Mouse (Mus musculus) heart, embryonic 13.5 days (tissue): ENCODE measurements at regions not wholly inside any gene's neighbourhood (a gene's known extent, or its start where the extent isn't known, plus 50 kb on each side); places are given as distances from the start of the nearest gene placed in this dataset.

Experiments
- ATAC-seq: fragments of 200-750 bp; cut with Nextera tagmentation; 2 replicates; pipeline ENCODE4 v1.8.0; 2017; ENCODE audit warnings: moderate TSS enrichment; ENCODE audit not compliant: insufficient number of reproducible peaks, low FRiP score, low TSS enrichment; ENCODE audit errors: extremely low read depth
- H3K27ac ChIP-seq: fragments of 300-500 bp; sonication (generic); replicated peaks from 2 replicates; pipeline ENCODE4 v1.5.1; 2015; ENCODE audit warnings: moderate library complexity, mild to moderate bottlenecking, inconsistent platforms
- H3K27me3 ChIP-seq: fragments of 300-500 bp; sonication (generic); replicated peaks from 2 replicates; pipeline ENCODE4 v1.6.1; 2015; ENCODE audit warnings: mild to moderate bottlenecking, inconsistent platforms
- H3K36me3 ChIP-seq: fragments of 300-500 bp; sonication (generic); 2 replicates; pipeline ENCODE4 v1.6.1; 2015; ENCODE audit warnings: mild to moderate bottlenecking, inconsistent platforms
- H3K4me1 ChIP-seq: fragments of 300-500 bp; sonication (generic); 2 replicates; pipeline ENCODE4 v1.6.1; 2015; ENCODE audit warnings: inconsistent platforms
- H3K4me2 ChIP-seq: fragments of 300-500 bp; sonication (generic); 2 replicates; pipeline ENCODE4 v1.6.1; 2015; ENCODE audit warnings: inconsistent platforms, mild to moderate bottlenecking, moderate library complexity
- H3K4me3 ChIP-seq: fragments of 300-500 bp; sonication (generic); 2 replicates; pipeline ENCODE4 v1.5.1; 2015; ENCODE audit warnings: moderate library complexity, mild to moderate bottlenecking, inconsistent platforms
- H3K9ac ChIP-seq: fragments of 300-500 bp; sonication (generic); 2 replicates; pipeline ENCODE4 v1.6.1; 2015; ENCODE audit warnings: inconsistent platforms, mild to moderate bottlenecking, moderate library complexity
- H3K9me3 ChIP-seq: fragments of 300-500 bp; sonication (generic); 2 replicates; pipeline ENCODE4 v1.6.1; 2016; ENCODE audit warnings: inconsistent platforms
- WGBS: fragments of 180-500 bp; shearing (Covaris S2); methylation state at CpG from one replicate; pipeline ENCODE4 v1.1.7; 2015; ENCODE audit warnings: mixed read lengths; 5-methylcytosine and 5-hydroxymethylcytosine counted together

DNA sequence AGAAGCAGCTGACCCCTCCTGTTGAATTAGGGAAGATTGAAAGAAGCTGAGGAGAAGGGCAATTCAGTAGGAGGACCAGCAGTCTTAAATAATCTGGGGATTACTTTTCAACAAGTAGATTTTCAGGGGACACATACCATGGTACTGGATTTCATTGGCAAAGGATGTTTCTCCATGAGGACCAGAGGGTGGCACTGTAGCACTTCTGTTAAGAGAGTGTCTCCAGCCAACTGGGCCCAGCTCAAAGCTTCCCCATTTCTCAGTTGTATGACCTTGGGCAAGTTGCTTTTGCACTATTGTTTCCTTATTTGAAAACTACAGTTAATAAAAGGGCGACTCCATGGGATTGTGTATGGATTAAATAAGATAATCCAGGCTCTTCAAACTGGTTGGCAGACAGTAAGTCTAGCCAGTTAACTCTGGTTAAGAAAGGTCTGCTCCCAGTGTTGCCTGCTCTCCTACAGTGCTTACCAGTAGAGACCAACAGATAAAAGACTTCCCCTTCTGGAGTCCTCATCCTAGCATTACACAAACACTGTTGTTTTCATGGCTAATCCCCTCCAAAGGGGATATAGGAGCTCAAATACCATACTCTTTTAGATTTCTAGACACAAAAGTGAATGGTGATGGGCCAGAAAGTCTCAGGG lies 259.9 kb downstream of the Stim2 start:
- 14% methylated on average over 1 of the region's 1 CpGs for WGBS
- Histone ChIP-seq H3K4me2 (no peak overlapping the region), H3K9ac (no peak overlapping the region), H3K4me1 (peaks cover 16% of the 10 kb centered on the region), H3K27ac (no peak overlapping the region), H3K9me3 (0 out of 2 replicates have a peak, but pooled peaks cover 3% of the 10 kb centered on the region), H3K27me3 (no peaks in the 10 kb centered on the region), H3K36me3 (no peaks in the 10 kb centered on the region), H3K4me3 (no peak overlapping the region)
- ATAC-seq, result no peak

- Histone ChIP-seq H3K9me3 (0 out of 2 replicates have a peak, but pooled peaks cover 3% of the 10 kb centered on the region), H3K4me1 (peaks cover 38% of the 10 kb centered on the region), H3K4me2 (peak overlapping the region; percentile 20), H3K9ac (no peak overlapping the region), H3K36me3 (no peaks in the 10 kb centered on the region), H3K27ac (no peak overlapping the region), H3K27me3 (no peaks in the 10 kb centered on the region), H3K4me3 (no peak overlapping the region)
- no peak for ATAC-seq
- 30% methylated on average over 9 of the region's 9 CpGs for WGBS
Observed at GRCm38 (mm10) chr5:54264867-54265434, 266.7 kb downstream of the Stim2 start.

DNA sequence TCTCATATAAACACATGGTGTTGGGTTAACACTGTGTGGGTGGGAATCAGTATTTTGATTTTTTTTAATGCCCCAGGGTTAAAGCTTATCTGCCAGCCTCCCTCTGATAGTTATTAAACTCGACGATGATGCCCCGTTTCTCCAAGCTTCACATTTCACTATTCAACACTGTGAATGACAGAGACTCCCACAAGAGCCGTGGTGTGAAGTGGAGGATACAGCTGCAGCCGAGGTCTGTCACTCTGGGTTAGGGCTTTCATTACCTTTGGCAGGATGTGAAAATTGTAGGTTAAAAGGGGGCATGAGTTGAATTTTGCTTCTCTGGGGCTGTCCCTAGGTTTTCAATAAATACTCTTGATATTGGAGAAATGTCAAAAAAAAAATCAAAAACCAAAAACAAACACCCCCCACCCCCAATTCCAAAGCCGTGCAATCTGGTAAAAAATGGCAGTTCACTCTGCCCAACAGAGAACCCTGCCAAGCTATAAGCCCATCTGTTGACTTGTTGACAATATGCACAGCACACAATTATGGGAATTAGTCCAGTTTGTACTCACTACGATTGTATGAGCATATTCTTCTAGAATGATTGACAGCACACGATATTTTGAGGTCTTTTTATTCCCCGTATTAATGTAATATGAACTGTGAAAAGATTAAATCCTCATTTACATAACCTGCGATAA lies 269.7 kb downstream of the Stim2 start:
- WGBS, result 46% methylated on average over 10 of the region's 10 CpGs
- H3K27me3 ChIP-seq, result no peaks in the 10 kb centered on the region
- H3K4me3 ChIP-seq, result no peak overlapping the region
- no peaks in the 10 kb centered on the region for H3K36me3 ChIP-seq
- H3K9ac ChIP-seq, result no peak overlapping the region
- peaks cover 27% of the 10 kb centered on the region for H3K4me1 ChIP-seq
- H3K9me3 ChIP-seq, result 0 out of 2 replicates have a peak, but pooled peaks cover 8% of the 10 kb centered on the region
- no peak overlapping the region for H3K27ac ChIP-seq
- ATAC-seq, result no peak; the same call in 1 of the 2 replicates
- no peak overlapping the region for H3K4me2 ChIP-seq

- no peak overlapping the region for H3K9ac ChIP-seq
- no peaks in the 10 kb centered on the region for H3K36me3 ChIP-seq
- no peak overlapping the region for H3K4me3 ChIP-seq
- no peak for ATAC-seq
- H3K27me3 ChIP-seq, result no peaks in the 10 kb centered on the region
- H3K4me2 ChIP-seq, result no peak overlapping the region
- no peak overlapping the region for H3K27ac ChIP-seq
- no peaks in the 10 kb centered on the region for H3K4me1 ChIP-seq
- no peaks in the 10 kb centered on the region for H3K9me3 ChIP-seq
- WGBS, result 68% methylated on average over 8 of the region's 8 CpGs
Observed at GRCm38 (mm10) chr5:54279357-54279756, 281.1 kb downstream of the Stim2 start.

DNA sequence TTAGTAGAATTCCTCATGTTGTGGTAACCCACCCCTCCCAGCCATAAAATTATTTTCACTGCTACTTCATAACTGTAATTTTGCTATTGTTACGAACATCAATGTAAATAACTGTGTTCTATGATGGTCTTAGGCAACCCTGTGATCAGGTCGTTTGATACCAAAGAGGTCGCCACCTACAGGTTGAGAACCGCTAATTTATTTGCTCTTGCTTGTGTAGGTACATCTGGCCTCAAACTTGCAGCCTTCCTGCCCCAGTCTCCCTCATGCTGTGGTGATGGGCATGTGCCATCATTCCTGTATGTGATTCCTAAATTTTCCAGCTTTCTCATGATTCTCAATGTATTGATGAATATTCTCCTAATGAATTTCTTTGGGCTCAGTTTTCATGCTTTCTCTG lies 282.4 kb downstream of the Stim2 start:
- no peak overlapping the region for H3K9ac ChIP-seq
- 42% methylated on average over 4 of the region's 4 CpGs for WGBS
- H3K4me1 ChIP-seq, result no peaks in the 10 kb centered on the region
- H3K4me3 ChIP-seq, result no peak overlapping the region
- no peak overlapping the region for H3K4me2 ChIP-seq
- H3K27me3 ChIP-seq, result no peaks in the 10 kb centered on the region
- H3K36me3 ChIP-seq, result no peaks in the 10 kb centered on the region
- H3K9me3 ChIP-seq, result no peaks in the 10 kb centered on the region
- no peak overlapping the region for H3K27ac ChIP-seq
- ATAC-seq, result no peak

DNA sequence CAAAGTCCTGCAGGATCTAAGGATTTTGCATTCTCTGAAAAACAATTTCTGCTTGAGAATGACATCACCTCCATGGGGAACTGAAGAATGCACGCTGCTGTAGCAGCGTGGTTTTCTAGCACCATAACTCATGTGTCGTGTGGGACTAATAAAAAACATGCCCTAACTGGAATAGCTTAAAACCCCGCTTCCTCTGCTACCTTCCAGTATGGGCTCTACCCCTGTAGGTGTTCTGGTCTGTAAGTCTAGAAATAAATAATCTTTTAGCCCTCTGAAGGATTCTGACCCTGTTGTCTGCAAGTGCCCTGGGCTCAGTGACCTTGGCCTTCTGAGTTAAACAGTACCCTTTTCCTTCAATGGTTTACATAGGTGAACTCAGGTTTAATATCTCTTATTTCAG lies 282.8 kb downstream of the Stim2 start:
- H3K4me3 ChIP-seq, result no peak overlapping the region
- no peaks in the 10 kb centered on the region for H3K4me1 ChIP-seq
- H3K27ac ChIP-seq, result no peak overlapping the region
- H3K9ac ChIP-seq, result no peak overlapping the region
- ATAC-seq, result no peak
- no peaks in the 10 kb centered on the region for H3K36me3 ChIP-seq
- no peaks in the 10 kb centered on the region for H3K9me3 ChIP-seq
- H3K27me3 ChIP-seq, result no peaks in the 10 kb centered on the region
- 65% methylated on average over 4 of the region's 4 CpGs for WGBS
- H3K4me2 ChIP-seq, result no peak overlapping the region

DNA sequence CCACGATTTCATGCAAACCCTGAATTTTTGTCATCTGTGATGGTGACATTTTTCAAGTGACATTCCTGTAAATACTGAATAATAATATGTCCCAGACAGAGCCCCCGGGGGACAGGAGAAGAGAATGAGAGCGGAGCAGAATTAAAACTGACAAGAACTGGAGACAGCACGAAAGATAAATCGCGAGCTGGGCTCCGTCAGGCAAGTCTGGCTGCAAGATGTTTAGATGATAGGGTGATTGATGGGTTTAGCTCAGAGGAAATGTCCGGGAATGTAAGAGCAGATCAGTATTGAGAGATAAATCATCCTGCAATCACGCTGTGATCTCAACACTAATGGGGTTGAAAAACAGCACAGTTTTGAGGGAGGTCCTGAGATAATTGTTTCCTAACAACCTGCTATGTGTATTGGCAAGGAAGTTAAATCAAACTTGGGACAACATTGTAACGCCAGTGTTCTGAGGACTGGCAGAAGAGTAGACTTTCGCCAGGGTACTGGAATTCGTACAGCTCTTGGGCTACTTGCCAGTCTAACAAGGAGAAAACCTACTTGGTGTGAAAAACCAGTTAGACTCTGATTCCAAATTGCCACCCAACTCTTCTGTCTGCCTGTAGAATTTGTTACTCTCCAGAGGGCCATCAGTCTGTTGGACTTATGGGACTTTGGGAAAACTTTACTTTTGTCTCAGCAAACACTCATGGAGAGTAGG lies 292.2 kb downstream of the Stim2 start:
- H3K4me2 ChIP-seq, result peak overlapping the region; percentile 18; the same call in 1 of the 2 replicates

DNA sequence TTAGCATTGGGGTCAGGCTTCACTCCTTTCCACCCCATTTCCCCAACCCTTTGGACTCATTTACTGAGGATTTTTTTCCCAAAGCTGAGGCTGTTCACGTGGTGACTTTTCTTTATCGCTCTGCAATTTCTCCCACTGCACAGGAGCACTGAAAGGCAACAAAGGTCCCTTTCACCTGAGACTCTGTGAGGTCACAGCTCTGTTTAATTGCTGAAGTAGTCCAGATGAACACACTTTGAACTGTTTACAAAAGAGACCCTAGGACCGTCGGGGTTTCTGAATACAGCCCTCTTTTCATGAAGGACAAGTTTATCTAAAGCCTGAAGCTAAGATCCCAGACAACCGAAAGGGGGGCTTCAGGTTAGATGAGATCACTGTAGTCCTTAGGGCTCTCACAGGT lies 293.6 kb downstream of the Stim2 start:
- WGBS, result 50% methylated on average over 5 of the region's 5 CpGs
- no peak overlapping the region for H3K9ac ChIP-seq
- H3K9me3 ChIP-seq, result no peaks in the 10 kb centered on the region
- no peak overlapping the region for H3K4me2 ChIP-seq
- no peak overlapping the region for H3K4me3 ChIP-seq
- ATAC-seq, result no peak
- no peak overlapping the region for H3K27ac ChIP-seq
- no peaks in the 10 kb centered on the region for H3K36me3 ChIP-seq
- H3K4me1 ChIP-seq, result peaks cover 5% of the 10 kb centered on the region; the same call in 1 of the 2 replicates
- H3K27me3 ChIP-seq, result no peaks in the 10 kb centered on the region

More for the DNA sequence above, 292.2 kb downstream of the Stim2 start:
- 30% methylated on average over 12 of the region's 12 CpGs for WGBS
- no peaks in the 10 kb centered on the region for H3K36me3 ChIP-seq
- no peaks in the 10 kb centered on the region for H3K9me3 ChIP-seq
- no peak overlapping the region for H3K27ac ChIP-seq
- peaks cover 5% of the 10 kb centered on the region; the same call in 1 of the 2 replicates for H3K4me1 ChIP-seq
- H3K4me3 ChIP-seq, result no peak overlapping the region
- no peak for ATAC-seq
- H3K27me3 ChIP-seq, result no peaks in the 10 kb centered on the region
- H3K9ac ChIP-seq, result no peak overlapping the region

- Histone ChIP-seq H3K9ac (no peak overlapping the region), H3K4me2 (no peak overlapping the region), H3K4me3 (no peak overlapping the region), H3K36me3 (no peaks in the 10 kb centered on the region), H3K27me3 (no peaks in the 10 kb centered on the region), H3K4me1 (0 out of 2 replicates have a peak, but pooled peaks cover 4% of the 10 kb centered on the region), H3K27ac (no peak overlapping the region), H3K9me3 (no peaks in the 10 kb centered on the region)
- no peak for ATAC-seq
- WGBS, result 82% methylated on average over 8 of the region's 8 CpGs
Observed at GRCm38 (mm10) chr5:54313660-54314279, 315.5 kb downstream of the Stim2 start.

DNA sequence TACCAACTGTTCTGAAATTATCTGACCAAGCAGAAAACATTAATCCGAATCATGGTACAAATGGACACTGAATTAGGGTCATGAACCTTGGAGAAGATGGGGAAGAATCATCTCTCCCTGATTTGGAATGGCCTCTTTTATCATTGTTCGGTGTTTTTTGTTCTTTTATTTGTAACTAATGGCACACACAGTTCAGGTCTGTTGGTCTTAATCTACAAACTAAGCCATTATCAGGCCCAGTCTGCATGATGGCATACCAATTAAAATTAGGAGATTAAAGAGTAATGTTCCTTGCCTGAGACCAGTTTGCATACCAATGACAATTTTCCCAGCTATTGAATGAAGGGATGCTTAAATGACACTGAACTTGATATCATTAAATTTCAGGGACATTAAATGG lies 332.1 kb downstream of the Stim2 start:
- peaks cover 4% of the 10 kb centered on the region; the same call in 1 of the 2 replicates for H3K9me3 ChIP-seq
- WGBS, result 74% methylated on average over 2 of the region's 2 CpGs

GRCm38 (mm10) chr5:54342976-54343375 lies 344.7 kb downstream of the Stim2 start:
- Histone ChIP-seq H3K27ac (no peak overlapping the region), H3K36me3 (no peaks in the 10 kb centered on the region), H3K4me2 (no peak overlapping the region), H3K4me1 (peaks cover 2% of the 10 kb centered on the region; the same call in 1 of the 2 replicates), H3K27me3 (no peaks in the 10 kb centered on the region), H3K9ac (no peak overlapping the region), H3K4me3 (no peak overlapping the region), H3K9me3 (no peaks in the 10 kb centered on the region)
- WGBS, result 76% methylated on average over 6 of the region's 6 CpGs
- no peak for ATAC-seq

More for the DNA sequence above, 332.1 kb downstream of the Stim2 start:
- H3K27ac ChIP-seq, result no peak overlapping the region
- H3K4me1 ChIP-seq, result no peaks in the 10 kb centered on the region
- H3K4me2 ChIP-seq, result no peak overlapping the region
- no peaks in the 10 kb centered on the region for H3K36me3 ChIP-seq
- H3K9ac ChIP-seq, result no peak overlapping the region
- ATAC-seq, result no peak
- no peak overlapping the region for H3K4me3 ChIP-seq
- H3K27me3 ChIP-seq, result no peaks in the 10 kb centered on the region
